Mouse (Mus musculus) urinary bladder, postnatal 36 days (tissue): ENCODE results near the gene Pgap1.

ENCODE experiments used
- DNase-seq, 2 experiments: peaks; one replicate each; pipeline ENCODE4 v3.0.0; 2022; ENCODE audit warnings: low spot score in 2 of 2, mixed read lengths in 1 of 2

Pgap1 gene

GRCm38 (mm10) chr1:54520062-54520577 lies 37.4 kb downstream of the Pgap1 start:
- DNase-seq = no peak

- no peak for DNase-seq
Observed at GRCm38 (mm10) chr1:54513836-54514235, 43.6 kb downstream of the Pgap1 start.

GRCm38 (mm10) chr1:54498496-54498895 lies 59.0 kb downstream of the Pgap1 start:
- no peak for DNase-seq

GRCm38 (mm10) chr1:54496254-54496653 lies 61.2 kb downstream of the Pgap1 start:
- no peak for DNase-seq

- no peak for DNase-seq
Observed at GRCm38 (mm10) chr1:54493496-54493895, 64.0 kb downstream of the Pgap1 start.

- no peak for DNase-seq
Observed at GRCm38 (mm10) chr1:54492435-54492841, 65.0 kb downstream of the Pgap1 start.

- no peak for DNase-seq
Observed at GRCm38 (mm10) chr1:54484744-54485420, 72.6 kb downstream of the Pgap1 start.

- no peak for DNase-seq
Observed at GRCm38 (mm10) chr1:54480491-54480890, 77.0 kb downstream of the Pgap1 start.

- no peak for DNase-seq
Observed at GRCm38 (mm10) chr1:54468662-54469061, 88.8 kb downstream of the Pgap1 start.

GRCm38 (mm10) chr1:54467366-54467765 lies 90.1 kb downstream of the Pgap1 start:
- no peak for DNase-seq

GRCm38 (mm10) chr1:54452116-54452515 lies 105.4 kb downstream of the Pgap1 start:
- no peak for DNase-seq

GRCm38 (mm10) chr1:54448833-54449232 lies 108.7 kb downstream of the Pgap1 start:
- no peak for DNase-seq

- DNase-seq = no peak
Observed at GRCm38 (mm10) chr1:54443641-54444040, 113.8 kb downstream of the Pgap1 start.

GRCm38 (mm10) chr1:54439080-54439476 lies 118.4 kb downstream of the Pgap1 start:
- no peak for DNase-seq

- DNase-seq = peak; percentile 65 to 78
Observed at GRCm38 (mm10) chr1:54438340-54439079, 119.0 kb downstream of the Pgap1 start, which contains the start of gene Gtf3c3. Gtf3c3 (minus strand) TSS chr1:54438971.
